9 mouse cellular contexts compared by ENCODE assay signal in genomic region chr10:23978901-23979705, GRCm38 (mm10). TPM values are rescaled to one million over a fixed set of nuclear protein-coding genes. Genes with fewer than 3 reads are reported as not detected.
DNase-seq lines count a peak whose midpoint lies in the region; ATAC-seq lines count a peak whose summit lies in the region.
"Had no signal": no experiment of that assay in that cellular context is flagged by ENCODE, and none has a peak within 500 bp of the region (broad histone marks: within the 10 kb centered on the region; RNA-seq: fewer than 3 reads in every experiment).

No protein-coding gene starts in this region.

- no peaks in the 10 kb centered on the region for H3K9me3 ChIP-seq in hindbrain, embryonic 14.5 days (ENCODE audit: control insufficient read depth, low read length)
- H3K9me3 ChIP-seq: limb, embryonic 12.5 days had no signal

- ATAC-seq in frontal cortex, adult (ENCODE audit: low TSS enrichment): peak; percentile 99
- peak; percentile 77 for ATAC-seq in hindbrain, embryonic 14.5 days (ENCODE audit: low FRiP score)

- H3K4me2 ChIP-seq in hindbrain, embryonic 14.5 days (replicated peaks): no peak overlapping the region
- H3K4me2 ChIP-seq: limb, embryonic 12.5 days had no signal

- no peak overlapping the region for H3K4me3 ChIP-seq in hindbrain, embryonic 14.5 days (replicated peaks; ENCODE audit: low read length)
- H3K4me3 ChIP-seq: limb, embryonic 12.5 days had no signal

- peak; percentile 31 for DNase-seq in MEL-GATA-1-ER (ENCODE audit: extremely low read depth, low read depth)
- DNase-seq in cerebellum, adult 18-20 months: peak; percentile 45 to 59
- DNase-seq in hindbrain, embryonic 14.5 days (ENCODE audit: low spot score): peak; percentile 72
- DNase-seq in layer of hippocampus, postnatal 14 days (ENCODE audit: low spot score in 2 of 2): peak; percentile 64 to 77
- peak; percentile 76 for DNase-seq in lung, postnatal 14 days
- peak; percentile 80 for DNase-seq in retina, postnatal 7 days (ENCODE audit: low read depth, low spot score)
- DNase-seq in urinary bladder, postnatal 10 days (ENCODE audit: low spot score): peak; percentile 28

- no peak overlapping the region for H3K9ac ChIP-seq in hindbrain, embryonic 14.5 days
- H3K9ac ChIP-seq: limb, embryonic 12.5 days had no signal

- H3K27me3 ChIP-seq in hindbrain, embryonic 14.5 days (ENCODE audit: control insufficient read depth, insufficient read depth, low read length): no peaks in the 10 kb centered on the region
- H3K27me3 ChIP-seq: limb, embryonic 12.5 days had no signal

- H3K27ac ChIP-seq in hindbrain, embryonic 14.5 days: no peak overlapping the region
- H3K27ac ChIP-seq: limb, embryonic 12.5 days had no signal

- H3K36me3 ChIP-seq in hindbrain, embryonic 14.5 days (replicated peaks; ENCODE audit: control insufficient read depth, insufficient read depth): no peaks in the 10 kb centered on the region
- H3K36me3 ChIP-seq: limb, embryonic 12.5 days had no signal

- no peaks in the 10 kb centered on the region for H3K4me1 ChIP-seq in hindbrain, embryonic 14.5 days (replicated peaks; ENCODE audit: control insufficient read depth, insufficient read depth, low read length)
- H3K4me1 ChIP-seq: limb, embryonic 12.5 days had no signal

- 43% methylated on average over 16 of the region's 16 CpGs for WGBS in hindbrain, embryonic 14.5 days

RNA-seq across cellular contexts. Expression of gene Taar6, which starts 6.3 kb away (rescaled TPM):
- polyA plus RNA-seq in hindbrain, embryonic 14.5 days (2014; fragmentation: Nextera tagmentation; extraction: Ambion mirVana): not detected in 2 replicates
- total RNA-seq in layer of hippocampus, postnatal 14 days (2021): not detected
- polyA plus RNA-seq: limb, embryonic 12.5 days had no signal

RNA-seq across cellular contexts. Expression of gene Taar5, which starts 8.6 kb away (rescaled TPM):
- polyA plus RNA-seq in hindbrain, embryonic 14.5 days (2014; fragmentation: Nextera tagmentation; extraction: Ambion mirVana): not detected in 2 replicates
- not detected for total RNA-seq in layer of hippocampus, postnatal 14 days (2021)
- polyA plus RNA-seq: limb, embryonic 12.5 days had no signal

RNA-seq across cellular contexts. Expression of gene Taar7a, which starts 14.2 kb away (rescaled TPM):
- polyA plus RNA-seq in hindbrain, embryonic 14.5 days (2014; fragmentation: Nextera tagmentation; extraction: Ambion mirVana): not detected in 2 replicates
- total RNA-seq in layer of hippocampus, postnatal 14 days (2021): not detected
- polyA plus RNA-seq: limb, embryonic 12.5 days had no signal

RNA-seq across cellular contexts. Expression of gene Taar4, which starts 18.8 kb away (rescaled TPM):
- not detected in 2 replicates for polyA plus RNA-seq in hindbrain, embryonic 14.5 days (2014; fragmentation: Nextera tagmentation; extraction: Ambion mirVana)
- total RNA-seq in layer of hippocampus, postnatal 14 days (2021): not detected
- polyA plus RNA-seq: limb, embryonic 12.5 days had no signal

RNA-seq across cellular contexts. Expression of gene Taar7b, which starts 20.6 kb away (rescaled TPM):
- polyA plus RNA-seq in hindbrain, embryonic 14.5 days (2014; fragmentation: Nextera tagmentation; extraction: Ambion mirVana): not detected in 2 replicates
- total RNA-seq in layer of hippocampus, postnatal 14 days (2021): not detected
- polyA plus RNA-seq: limb, embryonic 12.5 days had no signal

Comparison
In these comparisons a context has a peak if more than half of its experiments do, and no peak if none do; other contexts are left out.
1. DNase-seq: peak in every context shown above with its lines; median percentile 80 in retina, postnatal 7 days; 76 in lung, postnatal 14 days; 72 in hindbrain, embryonic 14.5 days; 70 in layer of hippocampus, postnatal 14 days; 52 in cerebellum, adult 18-20 months; 31 in MEL-GATA-1-ER; 28 in urinary bladder, postnatal 10 days.